Mouse (Mus musculus) testis, adult 2 months (tissue): Measurements from ENCODE around the gene Lrp2.

Experiments
- CTCF ChIP-seq: fragments of 200-500 bp; IDR thresholded peaks from 2 replicates; pipeline ENCODE4 v1.5.1; 2012; ENCODE audit warnings: low read depth, mild to moderate bottlenecking, inconsistent platforms, low read length, moderate library complexity; ENCODE audit not compliant: control insufficient read depth, insufficient read depth, insufficient replicate concordance
- POLR2A ChIP-seq: fragments of 200-500 bp; IDR thresholded peaks from 2 replicates; pipeline ENCODE4 v1.6.1; 2012; ENCODE audit warnings: low read depth, mild to moderate bottlenecking, inconsistent platforms, low read length, moderate library complexity; ENCODE audit not compliant: control insufficient read depth

DNA sequence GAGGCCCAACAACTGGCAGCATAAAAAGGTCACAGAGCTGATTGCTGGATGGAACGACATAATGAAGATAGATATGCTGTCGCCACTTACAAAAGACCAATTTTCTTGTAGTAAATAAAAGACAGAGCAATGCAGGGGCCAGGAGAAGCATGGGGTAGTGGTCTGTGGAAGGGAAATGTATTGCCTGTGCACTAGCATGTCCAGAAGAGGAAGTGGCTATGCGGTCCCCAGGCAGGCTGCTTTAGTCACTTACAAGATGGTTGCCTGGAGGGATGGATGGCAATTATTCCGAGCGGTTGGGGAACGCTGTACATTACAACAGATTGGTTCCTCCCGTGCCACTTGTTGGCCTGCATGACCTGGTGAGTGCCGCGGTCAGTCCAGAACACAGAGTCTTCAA, 85.5 kb downstream of the Lrp2 start:
- TF ChIP-seq POLR2A: no peak
- no peak for TF ChIP-seq CTCF
